ENCODE assay signal across 8 mouse cellular contexts in genomic region chr3:122245878-122246332, GRCm38 (mm10). TPM values are rescaled to one million over a fixed set of nuclear protein-coding genes. Genes with fewer than 3 reads are reported as not detected.
DNase-seq lines count a peak whose midpoint lies in the region; ATAC-seq and TF ChIP-seq lines count a peak whose summit lies in the region.

No protein-coding gene starts in this region.

- TF ChIP-seq CTCF in bone marrow, adult 2 months (IDR thresholded peaks at IDR 0.05; ENCODE audit: control insufficient read depth, insufficient read depth, low read length) = no peak
- TF ChIP-seq CTCF in embryonic fibroblast, embryonic 13.5 days (IDR thresholded peaks at IDR 0.05; ENCODE audit: borderline replicate concordance, insufficient read depth, low read length) = no peak
- peak; percentile 57 for TF ChIP-seq CTCF in lung, embryonic 14.5 days (IDR thresholded peaks at IDR 0.05; ENCODE audit: low read depth)

- peak overlapping the region; percentile 88 for H3K4me3 ChIP-seq in bone marrow, adult 2 months (replicated peaks; ENCODE audit: control insufficient read depth, low read depth, low read length)
- peak overlapping the region; percentile 93 for H3K4me3 ChIP-seq in embryonic fibroblast, embryonic 13.5 days (ENCODE audit: insufficient read depth, low read length)
- H3K4me3 ChIP-seq in heart, embryonic 12.5 days = peak overlapping the region; percentile 93
- peak overlapping the region; percentile 95 for H3K4me3 ChIP-seq in kidney, embryonic 16.5 days (ENCODE audit: low read length)
- peak overlapping the region; percentile 91 for H3K4me3 ChIP-seq in lung, embryonic 14.5 days (ENCODE audit: low read depth, low read length)

- peak overlapping the region; percentile 95 for H3K9ac ChIP-seq in heart, embryonic 12.5 days
- peak overlapping the region; percentile 91 for H3K9ac ChIP-seq in kidney, embryonic 16.5 days (replicated peaks; ENCODE audit: low read length)
- peak overlapping the region; percentile 86 for H3K9ac ChIP-seq in lung, embryonic 14.5 days

- H3K36me3 ChIP-seq in heart, embryonic 12.5 days = no peaks in the 10 kb centered on the region
- H3K36me3 ChIP-seq in kidney, embryonic 16.5 days (ENCODE audit: insufficient read depth, low read length) = no peaks in the 10 kb centered on the region
- H3K36me3 ChIP-seq in lung, embryonic 14.5 days (ENCODE audit: insufficient read depth) = no peaks in the 10 kb centered on the region

- H3K27me3 ChIP-seq in heart, embryonic 12.5 days (replicated peaks) = no peaks in the 10 kb centered on the region
- no peaks in the 10 kb centered on the region for H3K27me3 ChIP-seq in kidney, embryonic 16.5 days (ENCODE audit: insufficient read depth, low read length)
- no peaks in the 10 kb centered on the region for H3K27me3 ChIP-seq in lung, embryonic 14.5 days (ENCODE audit: insufficient read depth, low read length)

- no peak for TF ChIP-seq POLR2A in bone marrow, adult 2 months (IDR thresholded peaks at IDR 0.05; ENCODE audit: borderline replicate concordance, control insufficient read depth, low read depth, low read length)
- no peak for TF ChIP-seq POLR2A in embryonic fibroblast, embryonic 13.5 days (IDR thresholded peaks at IDR 0.05; ENCODE audit: low read depth, low read length)

- under 1% methylated on average over 50 of the region's 50 CpGs for WGBS in bone marrow, adult 2 months
- under 1% methylated on average over 50 of the region's 50 CpGs for WGBS in heart, embryonic 12.5 days
- WGBS in kidney, embryonic 16.5 days = under 1% methylated on average over 47 of the region's 50 CpGs
- 0% methylated on average over 50 of the region's 50 CpGs for WGBS in lung, embryonic 14.5 days

- ATAC-seq in heart, embryonic 12.5 days (ENCODE audit: insufficient number of reproducible peaks, low FRiP score) = peak; percentile 31; the same call in 1 of the 2 replicates
- ATAC-seq in kidney, embryonic 16.5 days (ENCODE audit: low FRiP score, low TSS enrichment) = peak; percentile 72
- ATAC-seq in lung, embryonic 14.5 days (ENCODE audit: insufficient read depth) = peak; percentile 52

- no peaks in the 10 kb centered on the region for H3K9me3 ChIP-seq in heart, embryonic 12.5 days (replicated peaks)
- no peaks in the 10 kb centered on the region for H3K9me3 ChIP-seq in kidney, embryonic 16.5 days (ENCODE audit: low read length)
- H3K9me3 ChIP-seq in lung, embryonic 14.5 days (ENCODE audit: low read depth, low read length) = no peaks in the 10 kb centered on the region

- H3K27ac ChIP-seq in bone marrow, adult 2 months (ENCODE audit: control insufficient read depth, insufficient read depth, low read depth, low read length, poor library complexity) = peak overlapping the region; percentile 99
- peak overlapping the region; percentile 77 for H3K27ac ChIP-seq in embryonic fibroblast, embryonic 13.5 days (ENCODE audit: insufficient read depth, low read length)
- H3K27ac ChIP-seq in heart, embryonic 12.5 days (ENCODE audit: poor library complexity, severe bottlenecking) = peak overlapping the region; percentile 97
- peak overlapping the region; percentile 93 for H3K27ac ChIP-seq in kidney, embryonic 16.5 days (ENCODE audit: low read length)
- peak overlapping the region; percentile 92 for H3K27ac ChIP-seq in lung, embryonic 14.5 days (ENCODE audit: low read depth)

- H3K4me1 ChIP-seq in bone marrow, adult 2 months (ENCODE audit: control insufficient read depth, insufficient read depth, low read length) = peaks cover 5% of the 10 kb centered on the region
- H3K4me1 ChIP-seq in embryonic fibroblast, embryonic 13.5 days (ENCODE audit: control insufficient read depth, insufficient read depth, low read length) = no peaks in the 10 kb centered on the region
- H3K4me1 ChIP-seq in heart, embryonic 12.5 days (replicated peaks) = peaks cover 17% of the 10 kb centered on the region
- H3K4me1 ChIP-seq in kidney, embryonic 16.5 days (ENCODE audit: insufficient read depth, low read length) = peaks cover 20% of the 10 kb centered on the region
- peaks cover 5% of the 10 kb centered on the region for H3K4me1 ChIP-seq in lung, embryonic 14.5 days (ENCODE audit: insufficient read depth)

- DNase-seq in ES-CJ7 (ENCODE audit: low read depth, low spot score) = peak; percentile 32
- DNase-seq in lung, embryonic 14.5 days = peak; percentile 72
- peak; percentile 31 for DNase-seq in ovary, adult 18-20 months (ENCODE audit: low spot score)
- peak; percentile 39 for DNase-seq in urinary bladder, postnatal 25 days (ENCODE audit: low spot score)

- H3K4me2 ChIP-seq in heart, embryonic 12.5 days = peak overlapping the region; percentile 83
- H3K4me2 ChIP-seq in kidney, embryonic 16.5 days (replicated peaks; ENCODE audit: low read depth, low read length) = peak overlapping the region; percentile 75
- H3K4me2 ChIP-seq in lung, embryonic 14.5 days = peak overlapping the region; percentile 74

RNA-seq across cellular contexts. Expression of gene Gclm, which starts 0.5 kb away (rescaled TPM):
- polyA plus RNA-seq in bone marrow, adult 2 months (2011; ENCODE audit: insufficient read depth, insufficient read length, low replicate concordance, missing spikeins) = 107 and 167 TPM in 2 replicates
- 56.5 and 58.3 TPM in 2 replicates for polyA plus RNA-seq in embryonic fibroblast, embryonic 13.5 days (2011; ENCODE audit: insufficient read length, low read depth, missing spikeins)
- 108 and 122 TPM in 2 replicates for polyA plus RNA-seq in heart, embryonic 12.5 days (2016; fragmentation: Nextera tagmentation; extraction: Ambion mirVana)
- 98.6 and 116 TPM in 2 replicates for polyA plus RNA-seq in kidney, embryonic 16.5 days (2015; fragmentation: Nextera tagmentation; extraction: Ambion mirVana)
- polyA plus RNA-seq in lung, embryonic 14.5 days (2014; fragmentation: Nextera tagmentation; extraction: Ambion mirVana) = 76.3 and 78.6 TPM in 2 replicates

RNA-seq across cellular contexts. Expression of gene Dnttip2, which starts 28.3 kb away (rescaled TPM):
- polyA plus RNA-seq in bone marrow, adult 2 months (2011; ENCODE audit: insufficient read depth, insufficient read length, low replicate concordance, missing spikeins) = 11.8 and 33.5 TPM in 2 replicates
- polyA plus RNA-seq in embryonic fibroblast, embryonic 13.5 days (2011; ENCODE audit: insufficient read length, low read depth, missing spikeins) = 79.8 and 82.5 TPM in 2 replicates
- polyA plus RNA-seq in heart, embryonic 12.5 days (2016; fragmentation: Nextera tagmentation; extraction: Ambion mirVana) = 50.1 and 53.4 TPM in 2 replicates
- 68.1 and 70.4 TPM in 2 replicates for polyA plus RNA-seq in kidney, embryonic 16.5 days (2015; fragmentation: Nextera tagmentation; extraction: Ambion mirVana)
- polyA plus RNA-seq in lung, embryonic 14.5 days (2014; fragmentation: Nextera tagmentation; extraction: Ambion mirVana) = 77.8 and 80.2 TPM in 2 replicates

RNA-seq across cellular contexts. Expression of gene Bcar3, which starts 48.0 kb away (rescaled TPM):
- polyA plus RNA-seq in bone marrow, adult 2 months (2011; ENCODE audit: insufficient read depth, insufficient read length, low replicate concordance, missing spikeins) = 1.1 and 2.2 TPM in 2 replicates
- 4.2 and 5.1 TPM in 2 replicates for polyA plus RNA-seq in embryonic fibroblast, embryonic 13.5 days (2011; ENCODE audit: insufficient read length, low read depth, missing spikeins)
- polyA plus RNA-seq in heart, embryonic 12.5 days (2016; fragmentation: Nextera tagmentation; extraction: Ambion mirVana) = 6.0 and 7.3 TPM in 2 replicates
- 15.9 and 16.1 TPM in 2 replicates for polyA plus RNA-seq in kidney, embryonic 16.5 days (2015; fragmentation: Nextera tagmentation; extraction: Ambion mirVana)
- polyA plus RNA-seq in lung, embryonic 14.5 days (2014; fragmentation: Nextera tagmentation; extraction: Ambion mirVana) = 13.4 and 14.0 TPM in 2 replicates

Comparison
In these comparisons a context has a peak if more than half of its experiments do, and no peak if none do; other contexts are left out.
1. Peak in every context shown above with its lines: DNase-seq, ATAC-seq, H3K4me3 ChIP-seq and H3K27ac ChIP-seq.